Mouse (Mus musculus) thymus, adult 2 months (tissue): ENCODE measurements around the gene Zfp385b. TPM values are rescaled to one million over a fixed set of nuclear protein-coding genes. Genes with fewer than 3 reads are reported as not detected.

Experiments used
- DNase-seq: peaks from one replicate; pipeline ENCODE4 v3.0.0; 2021
- H3K27ac ChIP-seq: fragments of 200-500 bp; 2 replicates; pipeline ENCODE4 v1.5.1; 2012; ENCODE audit warnings: low read length, control low read depth; ENCODE audit not compliant: control insufficient read depth, insufficient read depth
- H3K27me3 ChIP-seq: fragments of 200-500 bp; 2 replicates; pipeline ENCODE4 v1.6.1; 2012; ENCODE audit warnings: mild to moderate bottlenecking, low read length, moderate library complexity, mixed read lengths; ENCODE audit not compliant: control insufficient read depth, insufficient read depth
- H3K36me3 ChIP-seq: fragments of 200-500 bp; 2 replicates; pipeline ENCODE4 v1.6.1; 2012; ENCODE audit warnings: mild to moderate bottlenecking, low read length, moderate library complexity; ENCODE audit not compliant: control insufficient read depth, insufficient read depth
- H3K4me1 ChIP-seq: fragments of 200-500 bp; replicated peaks from 2 replicates; pipeline ENCODE4 v1.6.1; 2012; ENCODE audit warnings: low read length; ENCODE audit not compliant: control insufficient read depth, insufficient read depth
- H3K4me3 ChIP-seq: fragments of 200-500 bp; 2 replicates; pipeline ENCODE4 v1.5.1; 2012; ENCODE audit warnings: mild to moderate bottlenecking, low read length, control low read depth, moderate library complexity; ENCODE audit not compliant: control insufficient read depth, insufficient read depth
- CTCF ChIP-seq: fragments of 200-500 bp; IDR thresholded peaks from 2 replicates; pipeline ENCODE4 v1.5.1; 2012; ENCODE audit warnings: mild to moderate bottlenecking, control low read depth, low read length, moderate library complexity, borderline replicate concordance; ENCODE audit not compliant: control insufficient read depth, poor library complexity, insufficient read depth; ENCODE audit errors: extremely low read depth
- POLR2A ChIP-seq: fragments of 200-500 bp; IDR thresholded peaks from 2 replicates; pipeline ENCODE4 v1.6.1; 2012; ENCODE audit warnings: mild to moderate bottlenecking, low read length, control low read depth, moderate library complexity; ENCODE audit not compliant: control insufficient read depth, poor library complexity, insufficient read depth; ENCODE audit errors: extremely low read depth
- WGBS: fragments of 180-500 bp; shearing (Covaris S2); methylation state at CpG from one replicate; pipeline ENCODE4 v1.1.7; 2018; 5-methylcytosine and 5-hydroxymethylcytosine counted together
- polyA plus RNA-seq: library from polyadenylated mRNA; depleted of rRNA; stranded (reverse); fragments of >200 nt; gene quantifications from 2 replicates; pipeline ENCODE4 v1.2.3, GENCODE M21; 2012

Gene Zfp385b
- polyA plus RNA-seq, 1 experiment, result 0.84 TPM

DNA sequence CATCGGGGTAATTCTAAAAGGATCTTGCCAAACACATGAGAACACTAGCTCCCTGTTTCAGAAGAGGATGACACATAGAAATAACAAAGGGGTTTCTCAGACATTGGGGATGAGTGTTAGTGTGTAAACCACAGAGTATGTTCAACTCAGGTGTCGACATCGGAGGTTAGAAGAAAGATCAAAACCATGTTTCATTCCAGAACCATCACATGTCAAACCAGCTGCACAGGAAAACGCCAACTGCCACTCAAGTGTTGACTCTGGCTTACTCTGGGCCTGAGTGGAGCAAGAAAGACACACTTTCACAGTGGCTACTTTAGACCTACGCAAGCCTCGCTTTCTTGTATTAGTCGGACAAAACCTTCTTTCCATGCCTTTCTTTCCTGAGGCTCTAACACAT lies 74.2 kb downstream of the Zfp385b start:
- no peaks in the 10 kb centered on the region for H3K36me3 ChIP-seq
- no peak overlapping the region for H3K27ac ChIP-seq
- no peaks in the 10 kb centered on the region for H3K4me1 ChIP-seq
- no peak overlapping the region for H3K4me3 ChIP-seq
- no peak for DNase-seq
- WGBS, result 86% methylated on average over 7 of the region's 7 CpGs
- TF ChIP-seq CTCF, result no peak
- TF ChIP-seq POLR2A, result no peak
- no peaks in the 10 kb centered on the region for H3K27me3 ChIP-seq

DNA sequence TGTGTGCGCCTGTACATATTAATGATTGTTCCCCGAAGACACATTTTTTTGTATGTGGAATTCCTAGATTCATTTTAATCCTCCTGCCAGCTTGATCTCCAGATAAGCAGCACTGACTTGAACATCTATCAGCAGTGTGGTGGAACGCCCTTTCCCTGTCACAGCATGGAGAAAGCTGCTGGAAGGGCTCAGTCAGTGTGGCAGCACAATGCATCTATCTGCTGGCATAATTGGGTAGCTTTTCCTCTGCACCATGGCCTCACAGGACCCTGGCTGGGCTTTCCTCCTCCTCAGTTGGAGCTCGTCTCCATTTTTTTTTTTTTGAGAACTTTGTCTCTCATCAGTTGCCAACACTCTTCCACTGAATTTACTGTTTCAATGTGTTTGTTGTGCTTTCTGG lies 77.1 kb downstream of the Zfp385b start:
- no peaks in the 10 kb centered on the region for H3K36me3 ChIP-seq
- WGBS, result 79% methylated on average over 4 of the region's 4 CpGs
- H3K4me3 ChIP-seq, result no peak overlapping the region
- TF ChIP-seq CTCF (no peak), POLR2A (no peak)
- DNase-seq, result no peak
- H3K27ac ChIP-seq, result no peak overlapping the region
- no peaks in the 10 kb centered on the region for H3K4me1 ChIP-seq
- H3K27me3 ChIP-seq, result no peaks in the 10 kb centered on the region

- Histone ChIP-seq H3K4me3 (no peak overlapping the region), H3K4me1 (no peaks in the 10 kb centered on the region), H3K27ac (no peak overlapping the region), H3K27me3 (no peaks in the 10 kb centered on the region), H3K36me3 (no peaks in the 10 kb centered on the region)
- 64% methylated on average over 2 of the region's 2 CpGs for WGBS
- TF ChIP-seq POLR2A, result no peak
- no peak for DNase-seq
These were observed 89.2 kb downstream of the Zfp385b start for GRCm38 (mm10) chr2:77730196-77730595.

DNA sequence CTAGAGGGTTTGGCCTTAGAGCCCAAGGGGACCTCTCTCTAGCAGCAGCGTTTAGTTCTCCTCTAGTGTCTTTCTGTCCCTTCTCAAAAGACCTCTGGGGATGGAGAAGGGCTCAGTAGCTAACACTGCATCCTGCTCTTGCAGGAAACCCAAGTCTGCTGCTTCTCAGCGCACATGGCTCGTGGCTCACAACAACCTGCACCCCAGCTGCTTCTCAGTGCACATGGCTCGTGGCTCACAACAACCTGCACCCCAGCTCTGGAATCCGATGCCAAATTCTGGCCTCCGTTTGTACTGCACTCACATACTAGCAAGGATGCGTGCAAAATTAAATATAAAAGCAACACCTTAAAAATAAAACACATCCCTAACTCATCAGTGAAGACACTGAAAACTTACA lies 92.6 kb downstream of the Zfp385b start:
- no peak for DNase-seq
- Histone ChIP-seq H3K36me3 (no peaks in the 10 kb centered on the region), H3K27ac (no peak overlapping the region), H3K4me1 (no peaks in the 10 kb centered on the region), H3K27me3 (no peaks in the 10 kb centered on the region), H3K4me3 (no peak overlapping the region)
- WGBS, result 83% methylated on average over 7 of the region's 7 CpGs
- TF ChIP-seq POLR2A (no peak), CTCF (no peak)

GRCm38 (mm10) chr2:77720806-77721205 lies 98.6 kb downstream of the Zfp385b start:
- WGBS, result 91% methylated on average over 4 of the region's 4 CpGs
- no peak for DNase-seq

DNA sequence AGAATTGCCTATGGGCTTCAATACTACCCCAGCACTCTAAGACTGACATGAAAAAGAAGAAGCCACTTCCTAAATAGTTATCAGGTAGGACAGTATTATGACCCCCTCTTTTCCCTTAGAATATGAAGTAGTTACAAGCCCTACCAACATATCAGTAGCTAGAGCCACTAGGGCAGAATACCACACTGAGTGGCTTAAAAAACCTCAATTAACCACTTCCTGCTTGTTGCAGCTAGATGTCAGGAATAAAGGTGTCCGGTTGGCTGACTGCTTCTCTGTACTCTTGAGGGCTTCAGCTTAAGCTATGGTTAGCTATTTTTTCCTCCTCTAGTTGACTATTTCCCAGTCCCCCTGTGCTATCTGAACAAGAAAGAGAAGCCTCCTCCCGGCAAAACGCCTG lies 103.1 kb downstream of the Zfp385b start:
- Histone ChIP-seq H3K4me1 (no peaks in the 10 kb centered on the region), H3K27me3 (no peaks in the 10 kb centered on the region), H3K27ac (no peak overlapping the region), H3K4me3 (no peak overlapping the region), H3K36me3 (no peaks in the 10 kb centered on the region)
- no peak for DNase-seq
- TF ChIP-seq POLR2A (no peak), CTCF (no peak)
- WGBS, result 11% methylated on average over 3 of the region's 3 CpGs

More at GRCm38 (mm10) chr2:77720806-77721205, 98.6 kb downstream of the Zfp385b start:
- Histone ChIP-seq H3K27ac (no peak overlapping the region), H3K27me3 (no peaks in the 10 kb centered on the region), H3K4me1 (no peaks in the 10 kb centered on the region), H3K4me3 (no peak overlapping the region), H3K36me3 (no peaks in the 10 kb centered on the region)
- TF ChIP-seq POLR2A, result no peak
- TF ChIP-seq CTCF, result no peak

DNA sequence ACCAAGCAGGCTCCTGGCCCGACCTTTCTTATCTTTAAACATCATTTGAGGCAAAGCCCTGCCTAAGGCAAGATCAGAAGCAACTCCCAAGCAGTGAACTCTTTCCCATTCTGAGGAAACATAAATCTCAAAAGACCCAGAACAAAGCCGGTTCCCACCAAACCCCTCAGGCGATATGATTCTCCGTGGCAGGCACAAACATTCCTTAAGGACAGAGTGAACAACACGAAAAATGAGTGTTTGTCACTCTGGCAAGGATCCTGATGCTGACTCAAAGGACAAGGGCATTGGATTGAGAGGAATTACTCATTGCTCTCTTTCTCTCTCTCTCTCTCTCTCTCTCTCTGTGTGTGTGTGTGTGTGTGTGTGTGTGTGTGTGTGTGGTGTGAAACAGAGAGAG lies 105.6 kb downstream of the Zfp385b start:
- DNase-seq, result no peak
- Histone ChIP-seq H3K4me3 (no peak overlapping the region), H3K36me3 (no peaks in the 10 kb centered on the region), H3K27ac (no peak overlapping the region), H3K27me3 (no peaks in the 10 kb centered on the region), H3K4me1 (no peaks in the 10 kb centered on the region)
- 68% methylated on average over 5 of the region's 5 CpGs for WGBS
- no peak for TF ChIP-seq CTCF
- no peak for TF ChIP-seq POLR2A
